In genomic region chr9:35119168-35119567, GRCm38 (mm10) we compare ENCODE assay signal across 8 mouse cellular contexts. TPM values are rescaled to one million over a fixed set of nuclear protein-coding genes. Genes with fewer than 3 reads are reported as not detected.
DNase-seq lines count a peak whose midpoint lies in the region; ATAC-seq and TF ChIP-seq lines count a peak whose summit lies in the region.

TSS of gene St3gal4 (minus strand) at chr9:35119268.

- H3K4me2 ChIP-seq in embryonic facial prominence, embryonic 11.5 days (ENCODE audit: low read depth, low read length) = no peak within 1 kb of the TSS
- H3K4me2 ChIP-seq in limb, embryonic 13.5 days (replicated peaks) = peak within 1 kb of the TSS; percentile 77
- peak within 1 kb of the TSS; percentile 67; the same call in 1 of the 2 replicates for H3K4me2 ChIP-seq in stomach, embryonic 16.5 days (ENCODE audit: low read depth, low read length)

- TF ChIP-seq POLR2A in liver, adult 2 months (IDR thresholded peaks at IDR 0.05; ENCODE audit: extremely low read depth, insufficient read depth, low read length) = no peak

- H3K4me3 ChIP-seq in liver, adult 2 months (ENCODE audit: insufficient read depth, low read depth, low read length) = peak within 1 kb of the TSS; percentile 86
- no peak within 1 kb of the TSS for H3K4me3 ChIP-seq in embryonic facial prominence, embryonic 11.5 days (ENCODE audit: low read depth, low read length)
- H3K4me3 ChIP-seq in limb, embryonic 13.5 days = no peak within 1 kb of the TSS
- H3K4me3 ChIP-seq in stomach, embryonic 16.5 days (replicated peaks; ENCODE audit: low read length) = no peak within 1 kb of the TSS; the same call in 1 of the 2 replicates

- peak within 1 kb of the TSS; percentile 95 for H3K27ac ChIP-seq in liver, adult 2 months (replicated peaks; ENCODE audit: insufficient read depth, low read depth, low read length)
- H3K27ac ChIP-seq in embryonic facial prominence, embryonic 11.5 days (replicated peaks; ENCODE audit: low read depth, low read length) = no peak within 1 kb of the TSS
- H3K27ac ChIP-seq in limb, embryonic 13.5 days = no peak within 1 kb of the TSS
- peak within 1 kb of the TSS; percentile 91 for H3K27ac ChIP-seq in stomach, embryonic 16.5 days (ENCODE audit: low read length)

- no peak for ATAC-seq in embryonic facial prominence, embryonic 11.5 days (replicated peaks; ENCODE audit: insufficient number of reproducible peaks, low FRiP score, low TSS enrichment, low read depth)
- no peak for ATAC-seq in limb, embryonic 13.5 days (ENCODE audit: low FRiP score, low read depth)
- ATAC-seq in stomach, embryonic 16.5 days (ENCODE audit: insufficient read depth, low FRiP score) = no peak

- TF ChIP-seq CTCF in liver, adult 2 months (IDR thresholded peaks at IDR 0.05; ENCODE audit: low read depth, low read length) = no peak

- WGBS in liver, adult 2 months = 45% methylated on average over 6 of the region's 6 CpGs
- WGBS in embryonic facial prominence, embryonic 11.5 days = 85% methylated on average over 6 of the region's 6 CpGs
- 78% methylated on average over 6 of the region's 6 CpGs for WGBS in limb, embryonic 13.5 days
- 81% methylated on average over 6 of the region's 6 CpGs for WGBS in stomach, embryonic 16.5 days

- H3K9ac ChIP-seq in liver, adult 2 months (ENCODE audit: low read depth, low read length) = peak within 1 kb of the TSS; percentile 60
- H3K9ac ChIP-seq in embryonic facial prominence, embryonic 11.5 days (replicated peaks; ENCODE audit: low read length) = no peak within 1 kb of the TSS
- no peak within 1 kb of the TSS for H3K9ac ChIP-seq in limb, embryonic 13.5 days
- no peak within 1 kb of the TSS for H3K9ac ChIP-seq in stomach, embryonic 16.5 days (ENCODE audit: low read length)

- DNase-seq in liver, adult 2 months (ENCODE audit: extremely low read depth, low read depth, low spot score) = peak; percentile 49
- no peak for DNase-seq in liver
- DNase-seq in embryonic facial prominence, embryonic 11.5 days (ENCODE audit: low spot score) = no peak
- DNase-seq in heart, postnatal 25 days (ENCODE audit: low spot score) = no peak
- DNase-seq in right cerebral cortex, adult 18-20 months = no peak
- no peak for DNase-seq in cerebellum, adult 9-10 months

- intact Hi-C loops in heart, postnatal 25 days (cut with DNase I) = loop anchor here (5.0 kb wide), 1 partner anchor 43 kb away; no protein-coding TSS in a partner anchor

- H3K79me2 ChIP-seq in liver, adult 2 months (ENCODE audit: control insufficient read depth, insufficient read depth, low read length) = peaks cover 20% of the 10 kb centered on the region; the same call in 1 of the 2 replicates

- H3K36me3 ChIP-seq in liver, adult 2 months (ENCODE audit: control insufficient read depth, insufficient read depth, low read length) = no peaks in the 10 kb centered on the region
- no peaks in the 10 kb centered on the region; the same call in 1 of the 2 replicates for H3K36me3 ChIP-seq in embryonic facial prominence, embryonic 11.5 days (replicated peaks; ENCODE audit: control insufficient read depth, insufficient read depth, low read depth, low read length)
- peaks cover 12% of the 10 kb centered on the region; the same call in 1 of the 2 replicates for H3K36me3 ChIP-seq in limb, embryonic 13.5 days
- no peaks in the 10 kb centered on the region for H3K36me3 ChIP-seq in stomach, embryonic 16.5 days (ENCODE audit: control insufficient read depth, insufficient read depth, low read length)

- H3K9me3 ChIP-seq in embryonic facial prominence, embryonic 11.5 days (replicated peaks; ENCODE audit: control insufficient read depth, low read length) = no peaks in the 10 kb centered on the region
- H3K9me3 ChIP-seq in limb, embryonic 13.5 days = no peaks in the 10 kb centered on the region
- no peaks in the 10 kb centered on the region for H3K9me3 ChIP-seq in stomach, embryonic 16.5 days (replicated peaks; ENCODE audit: control insufficient read depth, low read length)

- H3K4me1 ChIP-seq in liver, adult 2 months (ENCODE audit: control insufficient read depth, insufficient read depth, low read length) = peaks cover 38% of the 10 kb centered on the region
- H3K4me1 ChIP-seq in embryonic facial prominence, embryonic 11.5 days (ENCODE audit: control insufficient read depth, insufficient read depth, low read length) = 0 out of 2 replicates have a peak, but pooled peaks cover 2% of the 10 kb centered on the region
- peaks cover 58% of the 10 kb centered on the region for H3K4me1 ChIP-seq in limb, embryonic 13.5 days
- H3K4me1 ChIP-seq in stomach, embryonic 16.5 days (ENCODE audit: control insufficient read depth, insufficient read depth, low read length) = peaks cover 21% of the 10 kb centered on the region

- H3K27me3 ChIP-seq in liver, adult 2 months (ENCODE audit: control insufficient read depth, insufficient read depth, low read length) = no peaks in the 10 kb centered on the region
- no peaks in the 10 kb centered on the region for H3K27me3 ChIP-seq in embryonic facial prominence, embryonic 11.5 days (ENCODE audit: control insufficient read depth, insufficient read depth, low read length)
- no peaks in the 10 kb centered on the region for H3K27me3 ChIP-seq in limb, embryonic 13.5 days
- H3K27me3 ChIP-seq in stomach, embryonic 16.5 days (ENCODE audit: control insufficient read depth, insufficient read depth, low read length) = no peaks in the 10 kb centered on the region

RNA-seq across cellular contexts. Expression of gene St3gal4, which starts in this region (rescaled TPM):
- total RNA-seq in liver, adult 2 months (2014; rRNA removed) = 72.2 and 74.6 TPM in 2 replicates
- polyA plus RNA-seq in liver, adult 2 months (2012; rRNA removed) = 26.5 TPM in 2 replicates
- polyA plus RNA-seq in embryonic facial prominence, embryonic 11.5 days (2014; fragmentation: Nextera tagmentation; extraction: Ambion mirVana) = 24.2 and 25.4 TPM in 2 replicates
- total RNA-seq in heart, postnatal 25 days (2021) = 10 to 100 TPM; 33.2 to 34.1 TPM
- 37.9 and 39.3 TPM in 2 replicates for polyA plus RNA-seq in limb, embryonic 13.5 days (2015; fragmentation: Nextera tagmentation; extraction: Ambion mirVana)
- 50.5 and 53.1 TPM in 2 replicates for polyA plus RNA-seq in stomach, embryonic 16.5 days (2015; fragmentation: Nextera tagmentation; extraction: Ambion mirVana)

Comparison
In these comparisons a context has a peak if more than half of its experiments do, and no peak if none do; other contexts are left out.
1. H3K27ac ChIP-seq: peak in liver, adult 2 months (single experiment) and stomach, embryonic 16.5 days (single experiment); none in embryonic facial prominence, embryonic 11.5 days (single experiment) and limb, embryonic 13.5 days (single experiment).